Mouse (Mus musculus) Muller cell, postnatal 12 days (primary cell): ENCODE data around the gene Gmcl1.

Source experiments
- DNase-seq: peaks from one replicate; pipeline ENCODE4 v3.0.0-alpha.2; 2015; ENCODE audit errors: inconsistent ontology term

Gmcl1 gene

GRCm38 (mm10) chr6:86733183-86733876 lies at the start of gene Gmcl1:
TSS of gene Gmcl1 (minus strand) at chr6:86733383.
- peak; percentile 99 for DNase-seq

- DNase-seq, result no peak
Measured at GRCm38 (mm10) chr6:86782342-86782741, 49.2 kb upstream of the Gmcl1 start.

GRCm38 (mm10) chr6:86781361-86781957 lies 48.3 kb upstream of the Gmcl1 start:
- DNase-seq, result no peak

GRCm38 (mm10) chr6:86778910-86779594 lies 45.9 kb upstream of the Gmcl1 start:
- DNase-seq, result no peak

- DNase-seq, result no peak
Measured at GRCm38 (mm10) chr6:86777181-86777580, 44.0 kb upstream of the Gmcl1 start.

GRCm38 (mm10) chr6:86776706-86777071 lies 43.5 kb upstream of the Gmcl1 start:
- DNase-seq, result no peak

- DNase-seq, result peak; percentile 47
Measured at GRCm38 (mm10) chr6:86776001-86776705, 43.0 kb upstream of the Gmcl1 start.

GRCm38 (mm10) chr6:86774937-86775336 lies 41.8 kb upstream of the Gmcl1 start:
- DNase-seq, result no peak

- no peak for DNase-seq
Measured at GRCm38 (mm10) chr6:86773830-86774229, 40.6 kb upstream of the Gmcl1 start.

GRCm38 (mm10) chr6:86772631-86773030 lies 39.4 kb upstream of the Gmcl1 start:
- peak; percentile 15 for DNase-seq

GRCm38 (mm10) chr6:86768938-86769337 lies 35.8 kb upstream of the Gmcl1 start:
- no peak for DNase-seq

GRCm38 (mm10) chr6:86768186-86768776 lies 35.1 kb upstream of the Gmcl1 start:
- peak; percentile 26 for DNase-seq

- no peak for DNase-seq
Measured at GRCm38 (mm10) chr6:86767465-86767864, 34.3 kb upstream of the Gmcl1 start.

- no peak for DNase-seq
Measured at GRCm38 (mm10) chr6:86765637-86766059, 32.5 kb upstream of the Gmcl1 start.

GRCm38 (mm10) chr6:86754105-86754863 lies 21.1 kb upstream of the Gmcl1 start:
- no peak for DNase-seq

GRCm38 (mm10) chr6:86752843-86753485 lies 19.8 kb upstream of the Gmcl1 start:
- DNase-seq, result no peak

GRCm38 (mm10) chr6:86750961-86751360 lies 17.8 kb upstream of the Gmcl1 start:
- DNase-seq, result no peak

GRCm38 (mm10) chr6:86749817-86750216 lies 16.6 kb upstream of the Gmcl1 start:
- no peak for DNase-seq

- peak; percentile 30 for DNase-seq
Measured at GRCm38 (mm10) chr6:86747171-86747570, 14.0 kb upstream of the Gmcl1 start.

GRCm38 (mm10) chr6:86740652-86741051 lies 7.5 kb upstream of the Gmcl1 start:
- DNase-seq, result no peak

GRCm38 (mm10) chr6:86736830-86737229 lies 3.6 kb upstream of the Gmcl1 start:
- DNase-seq, result no peak
